Mouse (Mus musculus) urinary bladder, postnatal 4 days (tissue): ENCODE data around the gene Cnpy1.

ENCODE experiments used
- DNase-seq, 2 experiments: peaks; one replicate each; pipeline ENCODE4 v3.0.0; 2021 to 2022; ENCODE audit warnings: low spot score in 2 of 2

Gene Cnpy1

DNA sequence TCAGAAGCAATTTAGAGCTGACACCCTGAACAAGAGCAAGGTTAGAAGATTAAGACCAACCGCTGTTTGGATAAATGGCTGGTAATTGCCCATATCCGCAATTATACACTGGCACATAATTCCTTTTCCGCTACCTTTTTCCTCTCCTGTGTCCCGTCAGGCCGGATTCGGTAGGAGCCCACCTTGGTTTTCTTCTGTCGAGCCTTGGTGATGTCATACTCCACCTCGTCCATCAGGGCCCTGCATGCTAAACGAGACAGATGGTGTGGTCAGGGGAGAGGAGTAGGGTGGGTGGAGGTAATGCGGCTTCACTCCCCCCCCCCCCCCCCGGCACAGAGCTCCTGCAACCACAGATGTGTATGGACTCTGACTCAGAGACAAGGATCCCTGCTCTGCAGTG lies at the start of gene Cnpy1:
Gene Cnpy1, minus strand, starts transcription at position 233 of the 400 bp plus-strand sequence.
- no peak for DNase-seq

GRCm38 (mm10) chr5:28293990-28294389 lies 48.4 kb upstream of the Cnpy1 start:
- DNase-seq: peak; percentile 59 to 90

DNA sequence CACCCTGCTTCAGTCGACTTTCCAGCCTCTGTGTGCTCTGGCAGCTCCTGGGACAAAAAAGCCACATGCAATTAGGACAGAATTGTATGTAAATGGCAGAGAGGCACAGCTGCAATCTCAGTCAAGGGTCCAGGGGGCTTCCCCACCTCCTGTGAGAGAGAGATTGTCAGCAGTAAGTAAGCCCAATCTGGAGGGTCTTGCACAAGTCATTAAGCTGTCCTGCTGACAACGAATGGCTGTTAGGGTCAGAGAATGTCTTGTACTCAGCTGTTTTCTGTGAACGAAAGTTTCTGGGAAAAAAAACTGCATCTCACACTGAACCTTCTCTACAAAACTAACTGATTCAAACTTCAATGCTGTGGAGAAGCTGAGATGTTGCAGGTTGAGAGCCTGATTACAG lies 46.7 kb upstream of the Cnpy1 start:
- no peak for DNase-seq

GRCm38 (mm10) chr5:28291118-28291850 lies 45.7 kb upstream of the Cnpy1 start:
- no peak for DNase-seq

DNA sequence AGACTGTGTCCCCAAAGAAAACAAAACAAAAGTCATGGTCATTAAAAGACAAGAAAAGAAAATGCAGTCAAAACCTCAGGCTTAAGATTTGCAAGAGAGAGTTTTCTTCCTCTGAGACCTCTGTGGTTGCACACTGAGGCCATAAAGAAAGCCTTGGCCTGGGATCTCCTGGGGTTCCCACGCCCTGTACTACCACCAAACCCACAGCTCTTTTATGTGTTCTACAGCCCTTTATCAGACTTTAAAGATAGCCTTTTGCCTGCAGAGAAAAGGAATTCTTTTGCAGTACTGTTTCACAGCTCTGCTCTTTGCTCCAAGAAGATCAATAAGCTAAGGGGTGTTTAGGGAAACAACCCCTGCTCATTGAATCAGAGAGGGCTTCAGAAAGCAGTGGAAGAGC lies 45.0 kb upstream of the Cnpy1 start:
- DNase-seq: no peak

DNA sequence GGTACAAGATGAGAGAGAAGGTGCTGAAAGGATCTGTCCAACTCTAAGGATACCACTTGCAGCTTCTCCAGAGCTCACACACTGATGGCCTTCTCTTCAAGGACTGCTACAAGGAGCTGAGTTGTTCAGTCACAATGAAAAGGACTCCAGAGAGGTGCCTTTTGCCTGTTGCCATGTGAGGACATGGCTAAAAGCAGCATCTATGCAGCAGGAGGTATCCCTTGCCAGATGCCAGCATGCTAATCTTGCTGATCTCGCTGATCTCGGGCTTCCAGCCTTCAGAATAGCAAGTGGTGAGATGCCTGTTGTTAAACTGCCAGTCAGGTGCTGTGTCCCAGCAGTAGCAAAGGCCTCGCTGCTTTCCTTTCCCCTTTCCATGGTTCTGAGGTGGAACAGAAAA lies 43.5 kb upstream of the Cnpy1 start:
- no peak for DNase-seq

DNA sequence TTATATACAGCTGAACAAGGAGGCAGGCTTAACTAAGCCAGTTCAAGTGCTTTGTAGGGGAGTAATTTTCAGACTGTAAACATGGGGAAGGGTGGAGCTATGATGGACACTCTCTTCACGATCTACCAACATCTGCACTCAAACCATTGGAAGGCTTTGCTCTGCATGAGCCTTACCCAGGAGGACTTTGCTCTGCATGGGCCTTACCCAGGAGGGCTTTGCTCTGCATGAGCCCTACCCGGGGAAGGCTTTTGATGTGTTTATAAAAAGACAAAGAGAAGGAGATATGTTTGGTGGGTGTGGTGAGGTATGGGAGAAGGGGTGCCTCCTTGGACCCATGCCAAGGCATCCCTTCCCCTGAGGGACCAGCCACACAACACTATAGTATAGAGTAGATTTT lies 31.7 kb upstream of the Cnpy1 start:
- DNase-seq: no peak

- no peak for DNase-seq
Measured at GRCm38 (mm10) chr5:28272836-28273235, 27.2 kb upstream of the Cnpy1 start.

GRCm38 (mm10) chr5:28269469-28269991 lies 23.9 kb upstream of the Cnpy1 start:
- no peak for DNase-seq

GRCm38 (mm10) chr5:28267576-28267975 lies 22.0 kb upstream of the Cnpy1 start:
- no peak for DNase-seq

GRCm38 (mm10) chr5:28265653-28266052 lies 20.0 kb upstream of the Cnpy1 start:
- no peak for DNase-seq

DNA sequence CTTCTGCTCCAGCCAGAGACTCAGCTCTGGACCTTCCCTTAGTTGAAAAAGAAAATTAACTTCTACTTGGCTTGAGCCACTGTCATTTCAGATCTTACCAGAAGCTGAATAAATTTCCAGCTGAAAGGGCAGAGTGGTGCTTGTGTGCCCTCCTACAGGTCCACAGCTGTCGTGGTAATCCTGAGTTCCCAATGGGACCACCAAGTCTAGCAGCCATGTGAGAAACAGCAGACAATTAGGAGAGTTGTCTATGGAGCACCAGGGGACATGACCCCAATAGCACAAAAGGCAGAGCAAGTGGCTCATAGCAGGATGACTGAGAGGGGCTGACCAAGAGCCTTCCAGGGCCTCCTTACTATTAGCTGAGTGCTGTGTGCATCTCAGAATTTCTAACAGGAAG lies 18.2 kb upstream of the Cnpy1 start:
- DNase-seq: no peak

DNA sequence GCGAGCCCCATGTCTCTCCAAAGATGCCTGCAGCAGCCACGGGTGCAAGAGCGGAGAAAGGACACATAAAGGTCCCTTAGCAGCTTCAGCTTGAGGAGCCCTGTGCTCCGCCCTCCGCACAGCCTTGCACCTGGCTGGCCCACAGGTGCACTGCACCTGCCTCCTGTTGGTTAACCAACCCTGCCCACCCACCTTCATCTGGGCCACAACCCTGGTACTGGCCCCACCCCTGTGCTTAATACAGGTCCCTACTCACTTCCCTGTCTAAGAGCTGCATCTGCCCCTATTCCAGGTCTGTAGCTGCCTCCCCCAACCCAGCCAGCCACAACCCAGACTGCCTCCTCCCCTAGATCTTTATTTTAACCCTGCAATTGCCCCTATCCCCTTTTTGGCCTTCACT lies 16.5 kb upstream of the Cnpy1 start:
- no peak for DNase-seq

DNA sequence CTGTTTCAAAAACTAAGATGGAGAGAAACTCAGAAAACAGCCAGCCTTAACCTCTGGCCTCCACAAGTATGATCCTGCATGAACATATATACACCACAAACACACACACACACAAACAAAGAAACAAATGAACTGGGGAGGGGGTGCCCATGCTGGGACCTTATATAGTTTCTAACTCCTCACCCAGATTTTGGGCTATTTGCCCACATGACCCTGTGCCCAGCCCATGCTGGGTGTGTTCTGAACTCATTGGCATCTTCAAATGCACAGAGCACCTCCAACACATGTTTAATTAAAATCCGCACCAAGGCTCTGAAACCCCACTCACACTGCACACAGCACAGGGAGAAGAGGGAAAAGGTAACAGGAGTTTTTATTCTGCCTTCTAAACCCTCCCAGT lies 14.3 kb upstream of the Cnpy1 start:
- DNase-seq: no peak

DNA sequence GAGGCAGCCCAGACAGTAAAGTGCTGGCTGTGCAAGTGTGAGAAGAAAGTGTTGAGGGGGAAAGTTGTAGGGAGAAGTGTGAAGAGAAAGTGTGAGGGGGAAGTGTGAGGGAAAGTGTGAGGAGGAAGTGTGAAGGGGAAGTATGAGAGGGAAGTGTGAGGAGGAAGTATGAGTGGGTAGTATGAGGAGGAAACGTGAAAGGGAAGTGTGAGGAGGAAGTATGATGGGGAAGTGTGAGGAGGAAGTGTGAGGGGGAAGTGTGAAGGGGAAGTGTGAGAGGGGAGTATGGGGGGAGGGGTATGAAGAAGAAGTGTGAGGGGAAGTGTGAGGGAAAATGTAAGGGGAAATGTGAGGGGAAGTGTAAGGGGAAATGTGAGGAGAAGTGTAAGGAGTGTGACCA lies 13.8 kb upstream of the Cnpy1 start:
- no peak for DNase-seq

DNA sequence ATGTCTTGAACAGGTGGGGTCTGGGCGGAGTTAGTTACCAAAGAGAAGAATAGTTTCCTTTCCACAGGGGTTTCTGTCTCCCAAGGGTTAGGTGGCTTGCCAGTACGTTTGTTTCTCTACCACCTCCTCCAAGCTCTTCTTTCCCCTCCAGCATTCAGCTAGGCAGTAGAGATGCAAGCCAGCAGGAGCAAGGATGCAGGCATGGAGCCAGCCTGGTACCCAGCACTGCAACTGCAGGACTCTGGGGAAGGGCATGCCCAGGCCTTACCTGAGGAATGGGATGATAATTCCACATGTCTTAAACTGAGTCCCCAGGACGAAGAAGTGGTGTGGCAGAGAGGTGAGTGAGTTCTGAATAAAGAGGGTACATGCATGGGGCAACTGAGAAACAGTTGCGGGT lies 12.2 kb upstream of the Cnpy1 start:
- no peak for DNase-seq

DNA sequence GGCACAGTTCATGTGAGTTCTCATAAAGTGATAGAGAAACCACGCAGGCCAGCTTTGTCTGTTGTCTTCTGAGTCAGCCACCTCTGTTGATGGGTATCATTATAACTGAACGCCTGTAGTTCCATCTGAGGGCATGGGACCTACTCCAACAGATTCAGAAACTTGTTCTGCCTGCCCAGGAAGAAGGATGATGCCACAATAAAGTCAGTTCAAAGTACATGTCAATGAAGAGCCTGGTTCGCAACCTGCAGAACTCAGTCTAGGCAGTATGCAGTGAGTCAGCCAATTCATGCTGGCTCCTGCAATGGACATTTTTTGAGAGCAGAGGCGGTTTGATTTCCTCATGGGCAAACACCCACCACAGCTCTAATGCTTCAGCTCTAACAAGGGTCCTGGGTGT lies 7.4 kb upstream of the Cnpy1 start:
- no peak for DNase-seq

DNA sequence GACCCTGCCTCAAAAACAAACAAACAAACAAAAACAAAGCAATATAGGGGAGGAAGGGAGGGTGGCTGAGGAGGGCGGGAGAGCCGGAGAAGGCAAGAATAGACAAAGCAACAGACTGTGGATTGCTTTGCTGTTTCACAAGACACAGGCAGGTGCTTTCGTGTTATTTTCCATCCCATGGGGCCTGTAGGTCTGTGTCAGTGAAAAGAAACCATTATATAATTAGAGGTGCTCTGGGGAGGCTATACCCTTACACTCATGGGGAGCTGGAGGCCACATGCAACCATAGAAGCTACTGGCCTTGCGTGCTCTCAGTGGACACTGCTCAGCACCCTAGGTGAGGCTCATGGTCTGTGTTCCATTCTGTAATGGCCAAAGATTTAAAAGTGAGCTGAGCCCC lies 6.7 kb upstream of the Cnpy1 start:
- no peak for DNase-seq

DNA sequence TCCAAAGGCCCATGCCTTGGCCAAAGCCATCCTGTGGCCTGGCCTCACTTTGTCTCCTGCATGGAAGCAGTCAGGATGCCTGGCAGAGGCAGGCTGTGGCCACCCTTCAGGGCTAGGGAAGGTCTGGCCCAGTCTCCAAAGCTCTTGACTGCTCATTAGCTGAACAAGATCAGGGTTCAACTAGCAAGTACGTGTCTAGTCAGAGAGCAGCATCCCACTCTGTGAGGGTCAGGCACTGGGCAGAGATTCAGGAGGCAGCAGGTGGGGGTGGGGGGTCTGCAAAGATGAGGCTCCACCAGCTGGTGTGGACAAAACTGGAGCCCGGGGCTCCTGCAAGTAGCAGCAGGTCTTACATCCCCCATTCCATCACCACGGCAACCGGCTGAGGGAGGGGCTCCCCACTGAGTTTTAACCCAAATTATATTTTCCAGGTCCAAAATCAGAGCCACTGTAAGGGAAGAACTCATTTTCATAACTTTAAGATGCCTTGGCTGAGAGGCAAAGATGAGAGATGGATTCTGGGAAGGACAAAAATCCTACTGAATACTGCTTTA lies 5.7 kb upstream of the Cnpy1 start:
- DNase-seq: no peak

DNA sequence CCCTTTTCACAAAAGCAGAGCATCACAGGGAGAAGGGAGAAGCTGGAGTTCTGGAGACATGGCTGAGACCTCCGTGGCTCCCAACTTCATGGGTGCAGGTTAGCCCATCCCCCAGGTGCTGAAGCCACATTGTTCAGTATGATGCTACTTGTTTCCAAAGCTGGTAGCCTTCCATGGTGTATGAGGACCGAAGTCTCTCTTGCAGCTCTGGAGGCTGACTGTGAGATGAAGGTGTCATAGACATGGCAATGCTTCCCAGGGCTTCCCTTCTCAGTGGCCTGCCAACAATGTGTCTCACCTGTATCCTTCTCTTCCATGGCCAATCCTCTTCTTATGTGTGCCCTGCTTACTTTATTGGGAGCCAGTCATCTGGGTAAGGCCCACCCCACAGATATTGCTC lies 4.9 kb upstream of the Cnpy1 start:
- no peak for DNase-seq

DNA sequence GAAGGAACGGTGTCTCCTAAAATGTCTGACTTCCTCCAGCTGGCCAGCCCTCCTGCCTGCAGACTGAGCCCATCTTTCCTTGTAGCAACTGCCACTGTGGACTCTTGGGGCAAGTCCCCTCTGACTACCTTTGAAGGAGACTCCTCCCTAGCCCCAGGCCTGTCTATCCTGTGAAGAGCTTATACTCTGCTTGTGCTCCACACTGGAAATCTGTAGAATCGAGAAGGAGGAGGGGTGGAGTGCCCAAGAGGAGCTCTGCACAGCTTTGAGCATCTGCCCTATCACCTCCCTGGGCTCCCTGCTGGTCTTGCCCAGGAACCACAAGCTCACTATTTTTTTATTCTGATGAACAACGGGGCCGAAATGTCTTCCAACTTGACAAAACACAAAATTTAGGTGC lies 485 bp downstream of the Cnpy1 start:
- DNase-seq: no peak

DNA sequence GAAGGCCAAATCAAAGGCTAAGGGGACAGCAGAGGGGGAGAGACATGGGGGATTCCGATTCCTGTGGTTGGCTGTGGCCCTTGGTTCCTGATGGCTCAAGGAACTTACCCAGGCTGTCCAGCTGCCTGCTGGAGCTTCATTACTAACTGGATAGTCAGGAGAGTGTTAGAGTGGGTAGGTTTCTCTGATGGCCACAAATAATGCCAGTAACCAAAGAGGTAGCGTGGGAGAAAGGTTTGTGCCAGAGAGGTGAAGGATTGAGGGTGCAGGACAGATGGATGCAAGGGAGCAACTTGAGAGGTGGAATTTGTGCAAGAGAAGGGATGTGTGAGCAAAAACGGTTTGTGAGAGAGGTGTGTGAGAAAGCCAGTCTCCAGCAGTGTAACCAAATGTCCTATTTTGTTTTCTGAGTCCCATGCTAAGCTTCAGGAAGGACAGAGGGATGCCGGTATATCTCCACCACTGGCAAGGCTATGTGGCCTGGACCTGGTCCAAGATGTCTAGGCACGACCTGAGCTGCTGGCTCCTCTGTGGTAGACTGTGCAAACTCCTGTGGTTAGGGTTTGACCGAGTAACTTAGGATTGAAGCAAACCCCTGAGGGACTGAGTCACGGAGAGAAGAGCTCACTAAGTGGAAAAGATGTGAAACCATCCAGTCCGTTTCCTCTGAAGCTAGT lies 2.0 kb downstream of the Cnpy1 start:
- no peak for DNase-seq

DNA sequence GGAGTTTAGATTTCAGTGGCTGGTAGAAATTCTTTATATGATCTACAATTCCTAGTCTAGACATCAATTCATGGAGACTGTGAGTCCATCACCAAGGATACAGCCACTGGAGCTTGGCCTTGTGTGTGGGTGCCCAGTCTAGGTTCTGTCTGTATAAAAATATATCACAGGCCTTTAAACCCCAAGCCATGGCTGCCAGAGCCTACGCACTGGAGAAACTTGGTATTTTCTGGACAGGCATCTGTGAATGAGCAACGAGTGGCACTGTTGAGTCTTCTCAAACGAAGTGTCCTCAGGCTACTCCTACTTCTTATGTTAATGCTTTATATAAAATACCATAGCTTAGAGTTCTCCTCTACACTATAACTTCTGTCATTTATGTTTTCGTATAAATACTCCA lies 4.2 kb downstream of the Cnpy1 start:
- DNase-seq: no peak
